Mouse (Mus musculus) sigmoid colon, adult 10 weeks (tissue): ENCODE data around the gene Fam13c. TPM values are rescaled to one million over a fixed set of nuclear protein-coding genes. Genes with fewer than 3 reads are reported as not detected.

Experiments used
- polyA plus RNA-seq: library from polyadenylated mRNA; stranded (reverse); fragments of 350-450 nt; fragmentation: Illumina TruSeq; extraction: RNeasy Lipid Tissue Mini Kit (QIAGEN cat#74804); gene quantifications from one replicate; pipeline ENCODE4 v1.2.3, GENCODE M21; 2014; ENCODE audit warnings: low read depth, low replicate concordance

The Fam13c gene
- 8.5 TPM for polyA plus RNA-seq

GRCm38 (mm10) chr10:70439676-70440521 is at the start of gene Fam13c:
Fam13c (plus strand) TSS chr10:70440481.

Other genes starting within 250 kb of the Fam13c start
- not detected for gene Mrln, start 235.8 kb upstream of the Fam13c start, polyA plus RNA-seq
- gene Slc16a9, start 195.4 kb upstream of the Fam13c start, polyA plus RNA-seq: 10.0 TPM
- 0.73 TPM for gene Phyhipl, start 215.5 kb downstream of the Fam13c start, polyA plus RNA-seq